Mouse (Mus musculus) gonadal fat pad, adult 2 months (tissue): ENCODE measurements at regions not wholly inside any gene's neighbourhood (a gene's known extent, or its start where the extent isn't known, plus 50 kb on each side); places are given as distances from the start of the nearest gene placed in this dataset.

Experiments used
- DNase-seq: peaks from one replicate; pipeline ENCODE4 v3.0.0-alpha.2; 2012; ENCODE audit warnings: low read depth

- DNase-seq, result no peak
Observed at GRCm38 (mm10) chr13:112122842-112123373, 165.3 kb upstream of the Ankrd55 start.

GRCm38 (mm10) chr13:112125769-112126469 is 162.3 kb upstream of the Ankrd55 start:
- DNase-seq, result no peak

GRCm38 (mm10) chr13:112130220-112130619 is 158.0 kb upstream of the Ankrd55 start:
- peak; percentile 89 for DNase-seq

- no peak for DNase-seq
Observed at GRCm38 (mm10) chr13:112130774-112131173, 157.5 kb upstream of the Ankrd55 start.

- no peak for DNase-seq
Observed at GRCm38 (mm10) chr13:112131191-112131590, 157.1 kb upstream of the Ankrd55 start.

- no peak for DNase-seq
Observed at GRCm38 (mm10) chr13:112133736-112134135, 154.5 kb upstream of the Ankrd55 start.

- DNase-seq, result no peak
Observed at GRCm38 (mm10) chr13:112134701-112135100, 153.6 kb upstream of the Ankrd55 start.

GRCm38 (mm10) chr13:112135777-112136176 is 152.5 kb upstream of the Ankrd55 start:
- no peak for DNase-seq

GRCm38 (mm10) chr13:112136850-112137249 is 151.4 kb upstream of the Ankrd55 start:
- no peak for DNase-seq

- DNase-seq, result no peak
Observed at GRCm38 (mm10) chr13:112140871-112141270, 147.4 kb upstream of the Ankrd55 start.

- no peak for DNase-seq
Observed at GRCm38 (mm10) chr13:112144393-112145348, 143.6 kb upstream of the Ankrd55 start.

- peak; percentile 81 for DNase-seq
Observed at GRCm38 (mm10) chr13:112152614-112153550, 135.4 kb upstream of the Ankrd55 start.

GRCm38 (mm10) chr13:112153681-112154127 is 134.5 kb upstream of the Ankrd55 start:
- peak; percentile 54 for DNase-seq

GRCm38 (mm10) chr13:112159430-112160172 is 128.7 kb upstream of the Ankrd55 start:
- no peak for DNase-seq

- DNase-seq, result no peak
Observed at GRCm38 (mm10) chr13:112160173-112160641, 128.0 kb upstream of the Ankrd55 start.

GRCm38 (mm10) chr13:112160726-112161125 is 127.5 kb upstream of the Ankrd55 start:
- DNase-seq, result no peak

- DNase-seq, result no peak
Observed at GRCm38 (mm10) chr13:112161886-112162285, 126.4 kb upstream of the Ankrd55 start.

- DNase-seq, result no peak
Observed at GRCm38 (mm10) chr13:112165921-112166320, 122.3 kb upstream of the Ankrd55 start.

GRCm38 (mm10) chr13:112166338-112166802 is 121.9 kb upstream of the Ankrd55 start:
- DNase-seq, result no peak

- no peak for DNase-seq
Observed at GRCm38 (mm10) chr13:112168468-112168867, 119.8 kb upstream of the Ankrd55 start.
